Mouse (Mus musculus) spleen, adult 18-20 months (tissue): Measurements from ENCODE around the gene Kif1c.
"Not testable (repeated sequence)": the region's sequence is repeated elsewhere in the genome, so short reads cannot be mapped to it uniquely, and the experiment has no call there.

ENCODE experiments used
- DNase-seq, 2 experiments: peaks; one replicate each; pipeline ENCODE4 v3.0.0; 2022; ENCODE audit warnings: mixed read lengths in 2 of 2

The Kif1c gene

DNA sequence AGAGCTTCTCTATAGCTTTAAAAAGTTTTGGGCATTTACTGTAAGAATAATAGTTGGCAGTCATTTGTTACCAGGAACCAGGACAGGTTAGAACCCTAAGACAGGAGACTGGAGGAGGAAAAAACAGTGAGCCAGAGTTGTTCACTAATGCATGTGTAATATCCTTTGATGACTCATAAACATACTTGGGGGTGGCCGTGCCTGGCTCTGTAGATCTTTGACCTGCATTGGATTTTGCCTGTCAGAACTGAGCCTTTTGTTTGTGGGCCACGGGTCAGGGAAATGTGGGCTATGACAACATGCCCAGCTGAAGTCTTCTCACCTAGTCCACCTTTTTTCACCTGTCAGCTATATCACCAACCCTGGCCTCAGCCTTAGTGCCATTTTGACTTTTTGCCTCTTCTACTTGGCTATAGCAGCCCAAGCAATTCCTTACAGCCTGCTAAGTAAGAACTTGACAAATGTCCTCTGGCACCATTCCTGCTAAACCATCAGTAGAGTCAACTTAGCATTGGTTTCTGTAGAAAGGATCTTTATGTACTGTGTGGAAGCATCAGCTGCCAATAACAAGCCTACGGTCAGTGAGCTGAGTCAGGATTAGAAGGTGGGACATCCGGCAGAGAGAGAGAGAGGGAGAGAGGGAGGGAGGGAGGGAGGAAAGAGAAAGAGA is 47.7 kb downstream of the Kif1c start:
- DNase-seq: no peak

DNA sequence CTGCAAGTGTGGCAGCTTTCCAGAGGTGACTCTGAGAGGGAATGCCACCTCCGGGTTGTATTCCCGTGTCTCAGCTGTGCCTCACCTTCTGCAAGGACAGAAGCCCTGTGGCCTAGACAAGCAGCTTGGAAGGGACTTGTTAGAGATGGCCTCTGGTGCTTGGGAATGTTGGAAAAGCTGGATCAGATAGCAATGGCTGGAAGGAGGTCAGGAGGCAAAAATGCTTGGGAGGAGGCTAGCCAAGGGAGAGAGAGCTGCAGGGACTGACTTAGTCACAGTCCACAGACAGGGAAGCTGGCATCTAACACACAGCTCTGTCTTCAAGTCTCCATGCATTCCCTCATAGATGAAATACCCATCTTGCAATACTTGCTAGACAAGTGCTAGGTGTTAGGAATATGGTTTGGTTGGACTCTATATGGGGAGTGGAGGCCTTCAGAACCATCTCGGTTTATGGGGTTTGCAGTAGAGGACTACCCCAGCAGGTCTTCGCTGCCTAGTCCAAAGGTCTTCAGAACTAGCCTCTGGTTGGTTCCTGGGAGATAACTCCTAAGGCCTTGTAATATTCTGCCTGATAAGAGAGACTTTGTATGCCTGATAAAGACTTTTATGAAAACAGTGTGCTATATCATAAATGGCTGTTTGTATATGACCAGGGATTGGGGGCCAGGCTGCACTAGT is 52.1 kb downstream of the Kif1c start:
- no peak for DNase-seq

GRCm38 (mm10) chr11:70753146-70753545 is 52.8 kb downstream of the Kif1c start:
- DNase-seq: no peak

DNA sequence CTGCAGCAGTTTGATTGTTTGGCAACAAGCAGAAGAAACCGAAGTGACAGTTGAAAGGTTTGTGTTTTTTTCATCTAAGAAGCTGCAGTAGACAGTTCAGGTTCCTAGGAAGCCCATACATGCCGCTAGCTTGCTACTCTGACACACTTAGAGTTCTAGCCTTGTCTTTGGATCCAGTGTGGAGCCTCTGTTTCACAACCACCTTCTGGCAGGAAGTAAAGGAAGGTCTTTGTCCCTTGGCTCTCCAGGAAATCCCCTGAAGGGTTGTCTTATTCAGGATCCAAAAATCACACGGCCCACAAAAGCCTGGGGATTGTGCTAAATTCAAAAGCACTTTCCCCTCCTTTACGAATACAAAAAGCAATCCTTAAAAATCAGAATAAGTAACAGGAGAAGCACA is 54.1 kb downstream of the Kif1c start:
- DNase-seq: no peak

GRCm38 (mm10) chr11:70754958-70755357 is 54.6 kb downstream of the Kif1c start:
- no peak for DNase-seq

- DNase-seq: peak; percentile 62 to 88
Observed at GRCm38 (mm10) chr11:70755645-70756044, 55.3 kb downstream of the Kif1c start.

- DNase-seq: not testable (repeated sequence)
Observed at GRCm38 (mm10) chr11:70760446-70760845, 60.1 kb downstream of the Kif1c start.

DNA sequence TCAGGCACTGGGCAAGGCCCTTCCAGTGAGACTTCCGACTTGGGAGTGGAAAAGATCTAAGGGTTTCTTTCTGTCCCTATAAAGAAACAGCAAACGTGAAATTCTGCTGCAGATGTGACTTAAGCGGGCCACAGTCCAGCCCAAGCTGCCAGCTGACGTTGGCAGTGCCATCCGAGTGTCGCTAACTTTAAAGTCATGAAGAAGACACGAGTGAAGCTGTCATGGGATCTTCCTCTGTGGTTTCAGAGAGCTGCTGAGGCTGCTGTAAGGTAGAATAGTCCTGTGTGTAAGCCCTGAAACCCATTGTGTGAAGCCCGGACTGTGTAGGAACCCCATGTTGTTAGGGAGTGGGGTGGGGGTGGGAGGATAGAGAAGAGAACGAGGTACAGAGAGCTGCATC is 62.3 kb downstream of the Kif1c start:
- no peak for DNase-seq

- no peak for DNase-seq
Observed at GRCm38 (mm10) chr11:70763582-70763935, 63.2 kb downstream of the Kif1c start.

DNA sequence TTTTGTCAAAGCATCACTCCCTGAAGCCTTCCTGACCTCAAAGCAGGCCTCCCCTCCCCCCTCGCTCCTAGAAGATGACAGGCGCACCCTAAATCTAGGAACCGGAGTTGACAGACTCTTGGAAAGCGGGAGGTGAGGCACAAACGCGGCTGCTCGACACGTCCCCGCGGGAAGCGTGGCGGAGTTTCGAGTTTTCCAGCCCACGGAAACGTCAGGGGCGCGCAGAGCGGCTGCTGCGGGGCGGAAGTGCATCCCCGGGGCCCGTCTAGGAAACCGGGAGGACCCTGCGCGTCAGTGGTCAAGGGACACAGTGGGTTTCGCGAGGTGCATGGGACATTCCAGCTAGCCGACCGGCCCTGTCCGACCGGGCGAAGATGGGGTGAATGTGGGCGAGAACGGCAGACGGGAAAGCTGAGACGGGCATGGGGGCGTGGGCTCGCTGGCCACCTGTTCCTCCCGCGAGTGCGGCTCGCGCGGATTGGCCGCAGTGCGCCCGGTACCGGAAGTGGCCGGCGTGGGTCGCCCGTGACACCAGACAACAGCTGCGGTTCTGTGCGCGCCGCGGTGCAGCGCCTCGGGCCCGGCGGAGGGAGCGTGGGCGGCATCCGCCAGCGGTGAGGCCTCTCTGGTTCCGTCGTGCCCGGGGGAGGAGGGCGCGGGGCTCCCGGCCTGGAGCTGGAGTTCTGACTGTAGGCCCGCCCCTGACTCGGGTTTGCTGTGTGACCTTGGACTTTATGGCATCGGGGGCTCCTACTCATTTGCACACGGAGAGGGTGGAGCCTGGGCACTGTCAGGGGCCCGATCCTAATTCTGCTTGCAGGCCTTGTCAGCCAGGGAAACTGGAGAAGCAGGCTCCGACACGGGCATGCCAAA is 63.8 kb downstream of the Kif1c start, which contains the start of gene Zfp3:
Gene Zfp3, plus strand, starts transcription at position 274 of the 873 bp plus-strand sequence.
- peak; percentile 78 to 80 for DNase-seq

DNA sequence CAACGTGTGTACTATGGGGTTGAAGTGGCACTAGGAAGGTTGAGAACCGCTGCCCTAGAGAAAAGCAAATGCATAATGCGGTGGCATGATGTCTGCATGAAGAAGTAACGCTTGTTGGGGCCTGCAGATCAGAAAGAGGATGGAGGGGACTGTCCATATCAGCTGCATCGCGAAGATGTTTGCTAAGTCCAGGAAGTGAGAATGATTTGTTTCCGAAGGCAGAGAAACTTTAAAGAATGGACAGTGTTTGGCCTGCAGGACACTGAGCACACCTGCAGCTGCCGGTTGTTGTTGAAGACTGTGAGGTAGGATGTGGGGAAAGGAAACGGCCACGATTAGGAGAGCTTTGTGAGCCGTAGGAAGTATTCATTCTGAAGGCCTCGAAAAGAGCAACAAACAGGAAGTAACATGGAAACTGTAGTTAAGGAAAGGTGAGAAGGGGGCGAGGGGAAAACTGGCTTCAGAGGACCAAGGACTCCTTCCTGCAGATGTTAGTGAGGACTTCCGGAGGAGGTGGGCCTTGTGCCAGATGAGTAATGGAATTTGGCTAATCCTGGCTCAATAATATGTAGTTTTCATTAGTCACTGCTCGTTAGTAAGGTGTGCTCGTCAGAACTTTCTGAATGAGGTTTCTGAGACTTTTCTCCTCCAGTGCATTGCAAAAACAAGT is 65.6 kb downstream of the Kif1c start:
- DNase-seq: no peak

DNA sequence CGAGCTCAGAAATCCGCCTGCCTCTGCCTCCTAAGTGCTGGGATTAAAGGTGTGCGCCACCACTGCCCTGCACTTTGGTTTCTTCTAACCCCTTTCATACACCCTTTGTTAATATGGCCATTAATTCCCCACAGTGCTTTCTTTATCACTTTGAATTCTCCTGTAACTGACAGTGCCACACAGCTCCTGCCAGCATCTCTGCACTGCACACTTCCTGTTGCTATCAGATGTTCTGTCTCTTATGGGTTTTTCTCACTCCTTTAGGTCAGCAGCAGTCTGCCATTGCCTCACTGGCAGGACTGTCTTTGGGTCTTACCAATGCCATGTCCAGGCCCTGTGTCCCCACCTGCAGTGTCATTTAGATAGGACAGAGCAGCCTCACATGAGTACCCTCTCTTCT is 70.5 kb downstream of the Kif1c start:
- DNase-seq: no peak

- peak; percentile 61 to 73 for DNase-seq
Observed at GRCm38 (mm10) chr11:70776830-70777571, 76.7 kb downstream of the Kif1c start.

DNA sequence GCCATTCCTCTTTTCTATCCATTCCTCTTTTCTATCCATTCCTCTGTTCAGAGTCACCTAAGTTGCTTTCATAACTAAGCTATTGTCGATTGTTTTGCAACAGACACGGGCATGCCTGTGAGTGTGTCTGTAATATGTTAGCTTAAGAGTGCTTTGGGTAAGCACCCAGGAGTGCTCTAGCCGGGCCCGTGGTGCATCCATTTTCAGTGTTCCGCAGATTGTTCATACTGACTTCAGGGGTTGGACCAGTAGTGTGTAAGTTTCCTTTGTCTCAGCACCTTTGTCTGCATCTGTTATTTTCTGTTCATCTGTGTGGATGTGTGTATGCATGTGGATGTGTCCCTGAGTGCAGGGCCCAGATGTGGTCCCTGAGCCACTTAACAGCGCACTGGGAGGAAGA is 77.3 kb downstream of the Kif1c start:
- no peak for DNase-seq

DNA sequence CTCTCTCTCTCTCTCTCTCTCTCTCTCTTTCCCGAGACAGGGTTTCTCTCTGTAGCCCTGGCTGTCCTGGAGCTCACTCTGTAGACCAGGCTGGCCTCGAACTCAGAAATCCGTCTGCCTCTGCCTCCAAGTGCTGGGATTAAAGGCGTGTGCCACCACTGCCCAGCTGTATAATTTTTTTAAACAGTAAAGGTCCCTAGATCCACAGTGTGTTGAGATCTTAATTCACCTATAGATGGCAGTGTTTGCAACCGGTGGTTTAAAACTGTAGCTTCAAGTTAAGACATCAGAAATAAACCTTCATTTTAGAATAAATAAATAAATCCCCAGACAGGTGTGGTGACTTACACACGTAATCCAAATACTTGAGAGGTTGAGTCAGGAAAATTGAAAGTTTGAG is 77.7 kb downstream of the Kif1c start:
- not testable (repeated sequence) for DNase-seq
